Mouse (Mus musculus) ES-E14 (cell line): ENCODE results near the gene Fam222a. TPM values are rescaled to one million over a fixed set of nuclear protein-coding genes. Genes with fewer than 3 reads are reported as not detected.

ENCODE experiments used
- DNase-seq: peaks from one replicate; pipeline ENCODE4 v3.0.0-alpha.2; 2013; ENCODE audit warnings: low read depth, low spot score
- H3K27ac ChIP-seq: 2 replicates; pipeline ENCODE4 v1.5.1; 2012; ENCODE audit warnings: low read depth, mild to moderate bottlenecking, low read length, moderate library complexity, mixed read lengths; ENCODE audit not compliant: poor library complexity, insufficient read depth, severe bottlenecking
- H3K36me3 ChIP-seq: 2 replicates; pipeline ENCODE4 v1.6.1; 2012; ENCODE audit warnings: mild to moderate bottlenecking, low read length, moderate library complexity, mixed read lengths; ENCODE audit not compliant: control insufficient read depth, poor library complexity, insufficient read depth, severe bottlenecking
- H3K4me1 ChIP-seq, 2 experiments: fragments of 150-350 bp in 1 of 2; sonication (generic) in 1 of 2; 2 replicates each; pipeline ENCODE4 v1.6.1; 2012; ENCODE audit warnings: low read length in 2 of 2, mild to moderate bottlenecking in 1 of 2, mixed read lengths in 1 of 2; ENCODE audit not compliant: control insufficient read depth in 2 of 2, insufficient read depth in 2 of 2, poor library complexity in 1 of 2
- H3K4me3 ChIP-seq, 2 experiments: fragments of 150-350 bp in 1 of 2; sonication (generic) in 1 of 2; 2 replicates each; pipeline ENCODE4 v1.5.1; 2012; ENCODE audit warnings: low read length in 2 of 2, low read depth in 1 of 2, mild to moderate bottlenecking in 1 of 2, mixed read lengths in 1 of 2; ENCODE audit not compliant: insufficient read depth in 1 of 2, poor library complexity in 1 of 2, severe bottlenecking in 1 of 2
- H3K9ac ChIP-seq: 2 replicates; pipeline ENCODE4 v1.6.1; 2012; ENCODE audit warnings: low read depth, mild to moderate bottlenecking, low read length, mixed read lengths; ENCODE audit not compliant: poor library complexity, insufficient read depth, severe bottlenecking
- H3K9me3 ChIP-seq: fragments of 150-350 bp; sonication (generic); 2 replicates; pipeline ENCODE4 v1.6.1; 2012; ENCODE audit warnings: low read depth, mild to moderate bottlenecking, low read length; ENCODE audit not compliant: control insufficient read depth, insufficient read depth
- CHD2 ChIP-seq: IDR thresholded peaks from 2 replicates; pipeline ENCODE4 v1.6.1; 2014; ENCODE audit warnings: mild to moderate bottlenecking, low read depth, low read length, inconsistent platforms
- HCFC1 ChIP-seq: IDR thresholded peaks from 2 replicates; pipeline ENCODE4 v1.6.1; 2012; ENCODE audit warnings: low read length, inconsistent platforms, borderline replicate concordance; ENCODE audit not compliant: insufficient read depth
- MAFK ChIP-seq: IDR thresholded peaks from 2 replicates; pipeline ENCODE4 v1.6.1; 2014; ENCODE audit warnings: mild to moderate bottlenecking, low read depth, low read length, inconsistent platforms; ENCODE audit not compliant: insufficient read depth
- ZC3H11A ChIP-seq: IDR thresholded peaks from 2 replicates; pipeline ENCODE4 v1.6.1; 2012; ENCODE audit warnings: low read depth, mild to moderate bottlenecking, inconsistent platforms, low read length, borderline replicate concordance
- ZNF384 ChIP-seq: IDR thresholded peaks from 2 replicates; pipeline ENCODE4 v1.6.1; 2012; ENCODE audit warnings: low read depth, low read length, inconsistent platforms
- in situ Hi-C, 2 experiments: fragments of 600-800 bp; cut with MboI; formaldehyde crosslinking; loops; one replicate each; pipeline ENCODE4 v1.15.1; 2025; ENCODE audit warnings: low sequenced_read_pairs in 2 of 2, inconsistent platforms in 1 of 2; ENCODE audit not compliant: unreplicated experiment in 2 of 2
- total RNA-seq: library from RNA; depleted of rRNA; stranded (reverse); fragments of 300-350 nt; gene quantifications from 2 replicates; pipeline ENCODE4 v1.2.3, GENCODE M21; 2012

Fam222a gene
- total RNA-seq, 1 experiment: 1.2 TPM

GRCm38 (mm10) chr5:114578361-114578760 lies 10.5 kb downstream of the Fam222a start:
- peaks cover 2% of the 10 kb centered on the region; the same call in 1 of the 2 replicates for H3K36me3 ChIP-seq
- no peaks in the 10 kb centered on the region for H3K9me3 ChIP-seq
- DNase-seq: no peak
- 0 out of 4 replicates have a peak, but pooled peaks cover 2% of the 10 kb centered on the region in 2 experiments for H3K4me1 ChIP-seq
- in situ Hi-C loops: no loop called here
- H3K27ac ChIP-seq: no peak overlapping the region
- H3K9ac ChIP-seq: no peak overlapping the region
- no peak overlapping the region; a peak in 1 of 4 replicates for H3K4me3 ChIP-seq
- no peak for TF ChIP-seq HCFC1
- TF ChIP-seq MAFK: no peak
- no peak for TF ChIP-seq ZC3H11A
- TF ChIP-seq CHD2: no peak
- TF ChIP-seq ZNF384: no peak

GRCm38 (mm10) chr5:114579714-114580357 lies 12.0 kb downstream of the Fam222a start:
- 0 out of 4 replicates have a peak, but pooled peaks cover 2% of the 10 kb centered on the region in 2 experiments for H3K4me1 ChIP-seq
- H3K27ac ChIP-seq: no peak overlapping the region

GRCm38 (mm10) chr5:114581486-114581885 lies 13.7 kb downstream of the Fam222a start:
- no peak overlapping the region for H3K9ac ChIP-seq
- no peaks in the 10 kb centered on the region for H3K9me3 ChIP-seq
- H3K4me1 ChIP-seq: 0 out of 4 replicates have a peak, but pooled peaks cover 2% of the 10 kb centered on the region in 2 experiments
- no peak overlapping the region for H3K27ac ChIP-seq
- TF ChIP-seq MAFK (no peak), ZC3H11A (no peak), ZNF384 (no peak), CHD2 (no peak), HCFC1 (no peak)
- H3K4me3 ChIP-seq: no peak overlapping the region
- peaks cover 2% of the 10 kb centered on the region; the same call in 1 of the 2 replicates for H3K36me3 ChIP-seq
- in situ Hi-C loops: no loop called here
- DNase-seq: no peak

More at GRCm38 (mm10) chr5:114579714-114580357, 12.0 kb downstream of the Fam222a start:
- H3K4me3 ChIP-seq: no peak overlapping the region
- no peaks in the 10 kb centered on the region for H3K9me3 ChIP-seq
- TF ChIP-seq HCFC1 (no peak), ZC3H11A (no peak), MAFK (no peak), ZNF384 (no peak), CHD2 (no peak)
- DNase-seq: no peak
- H3K36me3 ChIP-seq: peaks cover 2% of the 10 kb centered on the region; the same call in 1 of the 2 replicates
- in situ Hi-C loops: no loop called here
- H3K9ac ChIP-seq: no peak overlapping the region

GRCm38 (mm10) chr5:114583046-114583445 lies 15.2 kb downstream of the Fam222a start:
- DNase-seq: no peak
- Histone ChIP-seq H3K9me3 (no peaks in the 10 kb centered on the region), H3K27ac (0 out of 2 replicates have a peak overlapping the region, but pooled peaks have one; percentile 12), H3K9ac (no peak overlapping the region; the same call in 1 of the 2 replicates), H3K4me3 (no peak overlapping the region), H3K36me3 (no peaks in the 10 kb centered on the region), H3K4me1 (0 out of 4 replicates have a peak, but pooled peaks cover 0 to 2% of the 10 kb centered on the region in 2 experiments)
- in situ Hi-C loops: no loop called here
- no peak for TF ChIP-seq ZNF384
- TF ChIP-seq MAFK: no peak
- TF ChIP-seq CHD2: no peak
